Mouse (Mus musculus): ENCODE data around the gene Stk40. TPM values are rescaled to one million over a fixed set of nuclear protein-coding genes. Genes with fewer than 3 reads are reported as not detected.

The Stk40 gene
- polyA plus RNA-seq (2015; fragmentation: Nextera tagmentation; extraction: Ambion mirVana) = 35.7 and 37.0 TPM in 2 replicates

GRCm38 (mm10) chr4:126103590-126104068 lies at the start of gene Stk40:
TSS of gene Stk40 (plus strand) at chr4:126103957.
- under 1% methylated on average over 31 of the region's 34 CpGs for WGBS
- Histone ChIP-seq H3K9ac (replicated peaks) (peak within 1 kb of the TSS; percentile 82), H3K4me3 (replicated peaks) (peak within 1 kb of the TSS; percentile 81), H3K9me3 (no peaks in the 10 kb centered on the region), H3K4me1 (replicated peaks) (peaks cover 62% of the 10 kb centered on the region), H3K36me3 (0 out of 2 replicates have a peak, but pooled peaks cover 3% of the 10 kb centered on the region), H3K4me2 (replicated peaks) (peak within 1 kb of the TSS; percentile 98), H3K27me3 (no peaks in the 10 kb centered on the region), H3K27ac (peak within 1 kb of the TSS; percentile 82)
- peak; percentile 95 for ATAC-seq

GRCm38 (mm10) chr4:126057207-126058133 lies 46.3 kb upstream of the Stk40 start:
- Histone ChIP-seq H3K27me3 (no peaks in the 10 kb centered on the region), H3K9me3 (no peaks in the 10 kb centered on the region), H3K9ac (replicated peaks) (peak overlapping the region; percentile 72), H3K4me3 (replicated peaks) (peak overlapping the region; percentile 81), H3K4me2 (replicated peaks) (peak overlapping the region; percentile 80), H3K27ac (no peak overlapping the region), H3K4me1 (replicated peaks) (peaks cover 20% of the 10 kb centered on the region), H3K36me3 (peaks cover 39% of the 10 kb centered on the region)
- WGBS = 15% methylated on average over 19 of the region's 19 CpGs
- ATAC-seq = no peak

GRCm38 (mm10) chr4:126058134-126058996 lies 45.4 kb upstream of the Stk40 start, which contains the start of gene Oscp1:
TSS of gene Oscp1 (plus strand) at chr4:126058565.
- under 1% methylated on average over 57 of the region's 57 CpGs for WGBS
- Histone ChIP-seq H3K9me3 (no peaks in the 10 kb centered on the region), H3K36me3 (peaks cover 32% of the 10 kb centered on the region), H3K27me3 (no peaks in the 10 kb centered on the region), H3K4me1 (replicated peaks) (peaks cover 20% of the 10 kb centered on the region), H3K4me3 (replicated peaks) (peak within 1 kb of the TSS; percentile 81), H3K4me2 (replicated peaks) (peak within 1 kb of the TSS; percentile 80), H3K9ac (replicated peaks) (peak within 1 kb of the TSS; percentile 80), H3K27ac (no peak within 1 kb of the TSS)
- peak; percentile 99 for ATAC-seq

- H3K27ac ChIP-seq = no peak overlapping the region
- peak overlapping the region; percentile 80 for H3K4me2 ChIP-seq (replicated peaks)
- H3K27me3 ChIP-seq = no peaks in the 10 kb centered on the region
- peaks cover 26% of the 10 kb centered on the region for H3K36me3 ChIP-seq
- ATAC-seq = no peak
- 36% methylated on average over 9 of the region's 9 CpGs for WGBS
- H3K4me3 ChIP-seq (replicated peaks) = peak overlapping the region; percentile 81
- H3K4me1 ChIP-seq (replicated peaks) = peaks cover 20% of the 10 kb centered on the region
- no peaks in the 10 kb centered on the region for H3K9me3 ChIP-seq
- H3K9ac ChIP-seq (replicated peaks) = peak overlapping the region; percentile 80
Measured at GRCm38 (mm10) chr4:126058997-126059362, 44.8 kb upstream of the Stk40 start.

GRCm38 (mm10) chr4:126062856-126063255 lies 40.9 kb upstream of the Stk40 start:
- Histone ChIP-seq H3K4me1 (replicated peaks) (peaks cover 12% of the 10 kb centered on the region), H3K4me3 (replicated peaks) (no peak overlapping the region), H3K4me2 (replicated peaks) (no peak overlapping the region), H3K36me3 (no peaks in the 10 kb centered on the region), H3K9ac (replicated peaks) (no peak overlapping the region), H3K27me3 (no peaks in the 10 kb centered on the region), H3K9me3 (no peaks in the 10 kb centered on the region), H3K27ac (no peak overlapping the region)
- no peak for ATAC-seq
- 47% methylated on average over 1 of the region's 1 CpGs for WGBS

GRCm38 (mm10) chr4:126065241-126065640 lies 38.5 kb upstream of the Stk40 start:
- no peak for ATAC-seq
- H3K27me3 ChIP-seq = no peaks in the 10 kb centered on the region
- WGBS = 88% methylated on average over 7 of the region's 7 CpGs

GRCm38 (mm10) chr4:126067401-126068077 lies 36.2 kb upstream of the Stk40 start:
- ATAC-seq = no peak
- no peak overlapping the region for H3K27ac ChIP-seq
- no peaks in the 10 kb centered on the region for H3K9me3 ChIP-seq
- 83% methylated on average over 15 of the region's 15 CpGs for WGBS
- H3K4me2 ChIP-seq (replicated peaks) = no peak overlapping the region
- H3K9ac ChIP-seq (replicated peaks) = no peak overlapping the region
- H3K36me3 ChIP-seq = peaks cover 4% of the 10 kb centered on the region; the same call in 1 of the 2 replicates
- H3K4me3 ChIP-seq (replicated peaks) = no peak overlapping the region
- no peaks in the 10 kb centered on the region for H3K27me3 ChIP-seq
- no peaks in the 10 kb centered on the region for H3K4me1 ChIP-seq (replicated peaks)

More at GRCm38 (mm10) chr4:126065241-126065640, 38.5 kb upstream of the Stk40 start:
- Histone ChIP-seq H3K4me1 (replicated peaks) (no peaks in the 10 kb centered on the region), H3K4me3 (replicated peaks) (no peak overlapping the region), H3K9ac (replicated peaks) (no peak overlapping the region), H3K27ac (no peak overlapping the region), H3K36me3 (peaks cover 4% of the 10 kb centered on the region; the same call in 1 of the 2 replicates), H3K4me2 (replicated peaks) (no peak overlapping the region), H3K9me3 (no peaks in the 10 kb centered on the region)

GRCm38 (mm10) chr4:126068842-126069241 lies 34.9 kb upstream of the Stk40 start:
- Histone ChIP-seq H3K9me3 (no peaks in the 10 kb centered on the region), H3K36me3 (peaks cover 5% of the 10 kb centered on the region), H3K27me3 (no peaks in the 10 kb centered on the region), H3K4me3 (replicated peaks) (no peak overlapping the region), H3K4me2 (replicated peaks) (no peak overlapping the region), H3K27ac (no peak overlapping the region), H3K9ac (replicated peaks) (no peak overlapping the region), H3K4me1 (replicated peaks) (no peaks in the 10 kb centered on the region)
- WGBS = 89% methylated on average over 6 of the region's 6 CpGs
- ATAC-seq = no peak

GRCm38 (mm10) chr4:126077833-126078232 lies 25.9 kb upstream of the Stk40 start:
- H3K27ac ChIP-seq = no peak overlapping the region
- H3K4me1 ChIP-seq (replicated peaks) = no peaks in the 10 kb centered on the region
- H3K27me3 ChIP-seq = no peaks in the 10 kb centered on the region
- no peak for ATAC-seq
- H3K36me3 ChIP-seq = peaks cover 51% of the 10 kb centered on the region
- H3K9me3 ChIP-seq = no peaks in the 10 kb centered on the region
- no peak overlapping the region for H3K4me3 ChIP-seq (replicated peaks)
- no peak overlapping the region for H3K4me2 ChIP-seq (replicated peaks)
- H3K9ac ChIP-seq (replicated peaks) = no peak overlapping the region
- 83% methylated on average over 6 of the region's 6 CpGs for WGBS

- no peaks in the 10 kb centered on the region for H3K9me3 ChIP-seq
- ATAC-seq = no peak
- no peak overlapping the region for H3K4me3 ChIP-seq (replicated peaks)
- peaks cover 59% of the 10 kb centered on the region for H3K36me3 ChIP-seq
- 88% methylated on average over 4 of the region's 4 CpGs for WGBS
- no peak overlapping the region for H3K4me2 ChIP-seq (replicated peaks)
- H3K27ac ChIP-seq = no peak overlapping the region
- no peaks in the 10 kb centered on the region for H3K27me3 ChIP-seq
- no peaks in the 10 kb centered on the region for H3K4me1 ChIP-seq (replicated peaks)
- no peak overlapping the region for H3K9ac ChIP-seq (replicated peaks)
Measured at GRCm38 (mm10) chr4:126079266-126079665, 24.5 kb upstream of the Stk40 start.

- WGBS = 83% methylated on average over 1 of the region's 1 CpGs
- H3K4me3 ChIP-seq (replicated peaks) = no peak overlapping the region
- H3K27ac ChIP-seq = no peak overlapping the region
- H3K9ac ChIP-seq (replicated peaks) = no peak overlapping the region
- ATAC-seq = no peak
- no peaks in the 10 kb centered on the region for H3K4me1 ChIP-seq (replicated peaks)
- H3K4me2 ChIP-seq (replicated peaks) = no peak overlapping the region
- H3K36me3 ChIP-seq = peaks cover 39% of the 10 kb centered on the region
- no peaks in the 10 kb centered on the region for H3K27me3 ChIP-seq
- no peaks in the 10 kb centered on the region for H3K9me3 ChIP-seq
Measured at GRCm38 (mm10) chr4:126081601-126082000, 22.2 kb upstream of the Stk40 start.
